Mouse (Mus musculus) hindbrain, embryonic 14.5 days (tissue): ENCODE measurements around the gene Bicra. TPM values are rescaled to one million over a fixed set of nuclear protein-coding genes. Genes with fewer than 3 reads are reported as not detected.
A peak's percentile ranks its signal among the peaks of the same experiment; 100 is the strongest.

Experiments used
- ATAC-seq: fragments of 200-750 bp; cut with Nextera tagmentation; 2 replicates; pipeline ENCODE4 v1.8.0; 2017; ENCODE audit warnings: moderate number of reproducible peaks, mild to moderate bottlenecking, moderate TSS enrichment, moderate library complexity; ENCODE audit not compliant: low FRiP score
- DNase-seq: peaks from one replicate; pipeline ENCODE4 v3.0.0-alpha.2; 2015; ENCODE audit warnings: low spot score
- H3K27ac ChIP-seq: fragments of 300-500 bp; sonication (generic); 2 replicates; pipeline ENCODE4 v1.5.1; 2014; ENCODE audit warnings: mild to moderate bottlenecking, moderate library complexity
- H3K27me3 ChIP-seq: fragments of 300-500 bp; sonication (generic); 2 replicates; pipeline ENCODE4 v1.6.1; 2014; ENCODE audit warnings: mild to moderate bottlenecking, low read length, mixed read lengths; ENCODE audit not compliant: control insufficient read depth, insufficient read depth
- H3K36me3 ChIP-seq: fragments of 300-500 bp; sonication (generic); replicated peaks from 2 replicates; pipeline ENCODE4 v1.6.1; 2014; ENCODE audit not compliant: control insufficient read depth, insufficient read depth
- H3K4me1 ChIP-seq: fragments of 300-500 bp; sonication (generic); replicated peaks from 2 replicates; pipeline ENCODE4 v1.6.1; 2014; ENCODE audit warnings: antibody characterized with exemption, low read length, mixed read lengths; ENCODE audit not compliant: control insufficient read depth, insufficient read depth
- H3K4me2 ChIP-seq: fragments of 300-500 bp; sonication (generic); replicated peaks from 2 replicates; pipeline ENCODE4 v1.6.1; 2014; ENCODE audit warnings: mild to moderate bottlenecking, moderate library complexity
- H3K4me3 ChIP-seq: fragments of 300-500 bp; sonication (generic); replicated peaks from 2 replicates; pipeline ENCODE4 v1.5.1; 2014; ENCODE audit warnings: mild to moderate bottlenecking, low read length
- H3K9ac ChIP-seq: fragments of 300-500 bp; sonication (generic); 2 replicates; pipeline ENCODE4 v1.6.1; 2014
- H3K9me3 ChIP-seq: fragments of 300-500 bp; sonication (generic); 2 replicates; pipeline ENCODE4 v1.6.1; 2016; ENCODE audit warnings: low read length; ENCODE audit not compliant: control insufficient read depth
- WGBS: fragments of 180-500 bp; shearing (Covaris S2); extraction: QIAGEN DNeasy Blood & Tissue Kit; methylation state at CpG from one replicate; pipeline ENCODE4 v1.1.7; 2014; 5-methylcytosine and 5-hydroxymethylcytosine counted together
- polyA plus RNA-seq: library from polyadenylated mRNA; unstranded; fragments of >200 nt; fragmentation: Nextera tagmentation; extraction: Ambion mirVana; gene quantifications from 2 replicates; pipeline ENCODE4 v1.2.1, GENCODE M21; 2014

Gene Bicra
- polyA plus RNA-seq, 1 experiment from 2014 or later, result 8.8 TPM

GRCm38 (mm10) chr7:15948381-15948941, 99.3 kb downstream of the Bicra start:
- no peaks in the 10 kb centered on the region for H3K9me3 ChIP-seq
- ATAC-seq (no peak), DNase-seq (peak; percentile 66)
- no peak overlapping the region for H3K9ac ChIP-seq
- no peaks in the 10 kb centered on the region for H3K27me3 ChIP-seq
- H3K36me3 ChIP-seq, result peaks cover 10% of the 10 kb centered on the region; the same call in 1 of the 2 replicates
- no peak overlapping the region for H3K27ac ChIP-seq
- H3K4me1 ChIP-seq, result peaks cover 7% of the 10 kb centered on the region; the same call in 1 of the 2 replicates
- H3K4me3 ChIP-seq, result no peak overlapping the region
- 6% methylated on average over 23 of the region's 23 CpGs for WGBS
- H3K4me2 ChIP-seq, result peak overlapping the region; percentile 36

- DNase-seq, result no peak
- Histone ChIP-seq H3K4me3 (no peak overlapping the region), H3K4me2 (peak overlapping the region; percentile 36; the same call in 1 of the 2 replicates), H3K36me3 (peaks cover 17% of the 10 kb centered on the region), H3K9ac (no peak overlapping the region), H3K4me1 (peaks cover 7% of the 10 kb centered on the region; the same call in 1 of the 2 replicates), H3K27ac (no peak overlapping the region), H3K27me3 (no peaks in the 10 kb centered on the region), H3K9me3 (no peaks in the 10 kb centered on the region)
- no peak for ATAC-seq
- WGBS, result 51% methylated on average over 4 of the region's 4 CpGs
These were observed 100.0 kb downstream of the Bicra start for GRCm38 (mm10) chr7:15947653-15948260.

DNA sequence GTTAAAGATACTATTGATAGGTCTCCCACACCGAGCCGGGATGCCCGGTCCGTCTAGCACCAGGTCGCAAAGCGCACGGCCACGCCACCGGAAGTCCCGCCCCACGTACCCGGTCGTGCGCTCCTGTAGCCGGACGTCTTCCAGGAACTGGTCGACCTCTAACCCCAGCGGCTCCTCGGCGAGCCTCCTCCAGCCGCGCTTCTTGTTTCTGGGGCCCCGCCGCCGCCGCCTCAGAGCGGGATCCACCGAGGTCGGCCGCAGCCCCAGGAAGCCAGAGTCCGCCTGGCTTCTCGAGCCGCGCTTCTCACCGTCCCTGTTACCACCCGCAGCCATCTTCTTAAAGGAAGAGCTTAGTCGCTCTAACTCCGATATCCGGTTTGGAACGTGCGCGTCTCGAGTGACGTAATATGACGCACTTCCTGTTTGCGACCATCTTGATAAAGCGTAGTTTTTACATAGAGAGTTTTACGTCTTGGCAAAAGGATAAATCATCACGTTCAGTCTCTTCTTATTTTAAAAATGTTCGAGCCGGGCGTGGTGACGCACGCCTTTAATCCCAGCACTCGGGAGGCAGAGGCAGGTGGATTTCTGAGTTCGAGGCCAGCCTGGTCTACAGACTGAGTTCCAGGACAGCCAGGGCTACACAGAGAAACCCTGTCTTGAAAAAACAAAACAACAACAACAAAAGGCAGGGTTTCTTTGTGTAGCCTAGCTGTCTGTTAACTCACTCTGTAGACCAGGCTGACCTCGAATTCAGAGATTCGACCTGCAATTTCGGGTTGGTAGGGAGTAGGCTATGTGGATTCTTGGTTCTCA, 101.8 kb downstream of the Bicra start, which contains the start of gene Nop53:
Gene Nop53, minus strand, starts transcription at position 354 of the 816 bp plus-strand sequence.
- DNase-seq, result peak; percentile 100
- H3K4me1 ChIP-seq, result peaks cover 7% of the 10 kb centered on the region; the same call in 1 of the 2 replicates
- peak; percentile 95 for ATAC-seq
- peak within 1 kb of the TSS; percentile 59 for H3K4me3 ChIP-seq
- peak within 1 kb of the TSS; percentile 90 for H3K4me2 ChIP-seq
- H3K27ac ChIP-seq, result peak within 1 kb of the TSS; percentile 96
- no peaks in the 10 kb centered on the region for H3K27me3 ChIP-seq
- no peaks in the 10 kb centered on the region for H3K9me3 ChIP-seq
- WGBS, result 2% methylated on average over 59 of the region's 59 CpGs
- peaks cover 35% of the 10 kb centered on the region for H3K36me3 ChIP-seq
- peak within 1 kb of the TSS; percentile 68 for H3K9ac ChIP-seq

- Histone ChIP-seq H3K4me3 (peak overlapping the region; percentile 59), H3K27ac (peak overlapping the region; percentile 96), H3K4me1 (peaks cover 7% of the 10 kb centered on the region; the same call in 1 of the 2 replicates), H3K9me3 (no peaks in the 10 kb centered on the region), H3K27me3 (no peaks in the 10 kb centered on the region), H3K4me2 (peak overlapping the region; percentile 90), H3K36me3 (peaks cover 42% of the 10 kb centered on the region), H3K9ac (peak overlapping the region; percentile 68)
- WGBS, result 10% methylated on average over 8 of the region's 8 CpGs
- ATAC-seq, result no peak
- no peak for DNase-seq
These were observed 102.5 kb downstream of the Bicra start for GRCm38 (mm10) chr7:15945211-15945610.

DNA sequence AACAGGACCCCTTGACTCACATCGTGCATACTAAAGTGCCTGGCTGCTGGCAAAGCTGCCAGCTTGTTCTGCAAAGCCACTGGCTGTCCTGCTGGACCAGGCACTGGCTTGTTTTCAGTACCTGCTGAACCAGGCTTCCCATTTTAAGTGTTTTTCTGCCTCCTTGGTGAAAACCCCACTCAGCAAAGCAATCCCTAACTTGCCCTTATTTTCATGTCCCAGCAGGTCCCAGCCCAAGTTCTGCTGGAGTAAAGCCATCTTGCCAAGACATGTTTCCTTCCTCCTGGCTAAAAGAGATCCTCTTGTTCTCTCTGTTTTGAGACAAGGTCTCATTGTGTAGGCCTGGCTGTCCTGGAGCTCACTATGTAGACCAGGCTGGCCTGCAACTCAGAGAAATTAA, 103.4 kb downstream of the Bicra start:
- H3K27ac ChIP-seq, result no peak overlapping the region
- H3K9me3 ChIP-seq, result no peaks in the 10 kb centered on the region
- no peak overlapping the region for H3K4me3 ChIP-seq
- 100% methylated on average over 1 of the region's 1 CpGs for WGBS
- no peak overlapping the region for H3K9ac ChIP-seq
- DNase-seq (no peak), ATAC-seq (no peak)
- H3K27me3 ChIP-seq, result no peaks in the 10 kb centered on the region
- peaks cover 51% of the 10 kb centered on the region for H3K36me3 ChIP-seq
- peak overlapping the region; percentile 90 for H3K4me2 ChIP-seq
- H3K4me1 ChIP-seq, result peaks cover 7% of the 10 kb centered on the region; the same call in 1 of the 2 replicates

GRCm38 (mm10) chr7:15938621-15939020, 109.1 kb downstream of the Bicra start:
- no peak overlapping the region for H3K4me3 ChIP-seq
- H3K4me2 ChIP-seq, result no peak overlapping the region
- no peaks in the 10 kb centered on the region for H3K9me3 ChIP-seq
- WGBS, result 97% methylated on average over 3 of the region's 3 CpGs
- peaks cover 85% of the 10 kb centered on the region for H3K36me3 ChIP-seq
- H3K4me1 ChIP-seq, result no peaks in the 10 kb centered on the region
- no peak overlapping the region for H3K27ac ChIP-seq
- H3K27me3 ChIP-seq, result no peaks in the 10 kb centered on the region
- no peak for ATAC-seq
- no peak overlapping the region for H3K9ac ChIP-seq
- no peak for DNase-seq

- Histone ChIP-seq H3K27me3 (no peaks in the 10 kb centered on the region), H3K9ac (no peak overlapping the region), H3K9me3 (no peaks in the 10 kb centered on the region), H3K27ac (no peak overlapping the region), H3K4me2 (no peak overlapping the region), H3K36me3 (peaks cover 74% of the 10 kb centered on the region), H3K4me3 (no peak overlapping the region), H3K4me1 (no peaks in the 10 kb centered on the region)
- 87% methylated on average over 5 of the region's 5 CpGs for WGBS
- ATAC-seq (no peak), DNase-seq (no peak)
These were observed 110.2 kb downstream of the Bicra start for GRCm38 (mm10) chr7:15937491-15937890.

GRCm38 (mm10) chr7:15933437-15934359, 114.0 kb downstream of the Bicra start:
- H3K36me3 ChIP-seq, result peaks cover 36% of the 10 kb centered on the region
- DNase-seq (no peak), ATAC-seq (no peak)
- H3K9ac ChIP-seq, result no peak overlapping the region
- no peak overlapping the region for H3K27ac ChIP-seq
- H3K4me3 ChIP-seq, result no peak overlapping the region
- WGBS, result 65% methylated on average over 16 of the region's 16 CpGs
- no peak overlapping the region for H3K4me2 ChIP-seq
- no peaks in the 10 kb centered on the region for H3K9me3 ChIP-seq
- H3K4me1 ChIP-seq, result no peaks in the 10 kb centered on the region
- no peaks in the 10 kb centered on the region for H3K27me3 ChIP-seq
